Mouse (Mus musculus) c-Kit-positive CD71-positive TER-119-positive erythroid progenitor cells, embryonic 14.5 days (primary cell): ENCODE measurements around the gene Rnf32.

ENCODE experiments used
- DNase-seq: peaks from one replicate; pipeline ENCODE4 v3.0.0-alpha.2; 2013; ENCODE audit warnings: low spot score

Rnf32 gene

GRCm38 (mm10) chr5:29274746-29275145 lies 79.0 kb downstream of the Rnf32 start:
- DNase-seq: peak; percentile 26
